Mouse (Mus musculus): ENCODE measurements around the gene Cela3a.
"Not testable (repeated sequence)": the region's sequence is repeated elsewhere in the genome, so short reads cannot be mapped to it uniquely, and the experiment has no call there.

The Cela3a gene

DNA sequence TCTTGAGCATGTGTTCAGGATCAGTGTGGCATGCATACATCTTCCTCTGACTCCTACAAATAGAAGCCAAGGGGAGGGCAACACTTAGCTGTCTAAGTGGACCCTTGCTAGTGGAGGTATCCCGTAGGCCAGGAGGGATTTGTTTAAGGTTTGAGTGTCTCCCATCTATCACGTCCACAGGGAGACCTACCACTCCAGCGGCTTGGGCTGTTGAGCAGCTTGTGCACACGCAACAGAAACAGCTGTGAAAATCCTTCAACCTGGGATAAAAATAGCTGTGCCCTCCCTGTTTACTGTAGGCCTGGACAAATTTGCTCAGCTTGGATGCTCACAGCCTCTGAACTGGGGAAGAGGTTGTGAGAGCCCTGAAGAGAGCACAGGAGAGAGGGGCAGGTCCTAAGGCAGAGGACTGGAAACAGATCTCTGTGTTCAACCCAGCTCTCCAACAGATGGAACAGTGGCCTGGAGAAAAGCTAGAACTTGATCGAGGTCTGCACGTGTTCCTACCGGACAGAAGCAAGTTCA lies 2.7 kb upstream of the Cela3a start:
- not testable (repeated sequence) for DNase-seq

GRCm38 (mm10) chr4:137405571-137405970 lies 4.0 kb downstream of the Cela3a start:
- no peak for DNase-seq

DNA sequence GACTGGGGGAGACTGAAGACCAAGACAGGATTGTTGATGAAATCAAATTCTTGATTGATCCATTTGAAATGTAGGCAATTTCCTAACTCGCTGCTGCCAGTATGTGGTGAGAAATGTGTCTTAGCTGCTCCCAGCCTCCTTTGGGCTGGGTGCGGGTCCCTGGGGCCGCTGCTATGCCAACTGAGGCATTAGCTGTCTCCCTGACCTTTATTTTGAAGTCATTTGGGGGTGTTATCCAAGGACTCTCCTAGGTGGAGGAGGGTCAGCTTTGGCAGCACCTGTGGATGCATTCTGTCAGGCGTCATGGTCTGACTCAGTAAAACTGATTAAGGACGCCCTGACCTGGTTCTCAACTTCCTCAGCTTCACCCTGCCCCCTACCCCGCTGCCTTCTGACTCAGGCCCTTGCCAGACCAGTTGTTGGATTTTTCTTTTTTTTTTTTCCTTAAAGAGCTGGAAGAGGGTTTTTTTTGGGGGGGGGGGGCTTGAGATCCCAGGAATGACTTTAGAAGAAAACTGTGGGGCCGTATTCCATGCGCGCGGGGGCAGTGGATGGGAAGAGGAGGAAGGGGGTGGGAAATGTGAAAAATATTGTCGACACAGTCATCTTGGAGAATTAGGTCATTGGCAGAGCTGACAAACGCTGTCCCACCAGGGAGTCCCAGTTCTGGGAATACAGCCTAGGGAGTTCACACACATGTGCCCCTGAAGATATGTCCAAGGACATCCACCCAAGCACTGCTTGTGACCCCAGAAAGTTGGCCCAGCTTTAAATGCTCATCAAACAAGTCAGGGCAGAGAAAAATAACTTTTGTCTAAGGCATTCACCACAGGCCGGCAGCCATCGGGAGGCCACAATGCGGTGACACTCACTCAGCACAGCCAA lies 12.7 kb downstream of the Cela3a start:
- peak; percentile 65 for DNase-seq

GRCm38 (mm10) chr4:137393378-137394135 lies 16.0 kb downstream of the Cela3a start:
- peak; percentile 45 for DNase-seq

DNA sequence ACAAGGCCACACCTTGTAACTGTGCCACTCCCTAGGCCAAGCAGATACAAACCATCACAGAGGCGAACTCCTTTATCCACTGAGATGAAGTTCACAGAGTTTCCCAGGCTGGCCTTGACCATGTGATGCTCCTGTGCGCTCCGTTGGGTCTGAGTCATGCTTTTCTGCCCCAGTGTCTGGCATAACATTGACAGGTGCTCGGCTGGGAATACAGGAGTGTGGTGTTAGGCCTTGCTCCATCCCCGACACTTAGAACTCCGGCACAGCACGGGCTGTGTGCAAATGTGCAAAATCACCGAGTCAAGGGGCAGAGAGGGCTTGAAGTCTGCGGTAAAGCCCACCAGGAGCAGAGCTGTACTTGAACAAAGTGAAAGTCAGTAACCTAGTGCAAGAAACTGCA lies 16.7 kb downstream of the Cela3a start:
- no peak for DNase-seq

DNA sequence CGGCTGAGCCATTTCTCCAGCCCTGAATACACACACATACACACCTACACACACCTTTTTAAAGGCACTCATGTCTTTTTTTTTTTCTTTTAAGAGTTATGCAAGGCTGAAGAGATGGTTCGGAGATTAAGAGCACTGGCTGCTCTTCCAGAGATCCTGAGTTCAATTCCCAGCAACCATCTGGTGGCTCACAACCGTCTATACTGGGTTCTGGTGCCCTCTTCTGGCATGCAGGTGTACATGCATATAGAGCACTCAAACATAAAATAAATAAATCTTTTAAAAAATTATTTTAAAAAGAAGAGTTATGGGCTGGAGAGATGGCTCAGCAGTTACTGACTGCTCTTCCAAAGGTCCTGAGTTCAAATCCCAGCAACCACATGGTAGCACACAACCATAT lies 18.3 kb downstream of the Cela3a start:
- DNase-seq, result no peak

GRCm38 (mm10) chr4:137390196-137390595 lies 19.4 kb downstream of the Cela3a start:
- no peak for DNase-seq

GRCm38 (mm10) chr4:137388983-137389382 lies 20.6 kb downstream of the Cela3a start:
- DNase-seq, result peak; percentile 71

GRCm38 (mm10) chr4:137388059-137388794 lies 21.4 kb downstream of the Cela3a start:
- peak; percentile 91 for DNase-seq

GRCm38 (mm10) chr4:137387482-137388058 lies 22.0 kb downstream of the Cela3a start:
- DNase-seq, result no peak

GRCm38 (mm10) chr4:137380702-137381605 lies 28.6 kb downstream of the Cela3a start:
- DNase-seq, result no peak

DNA sequence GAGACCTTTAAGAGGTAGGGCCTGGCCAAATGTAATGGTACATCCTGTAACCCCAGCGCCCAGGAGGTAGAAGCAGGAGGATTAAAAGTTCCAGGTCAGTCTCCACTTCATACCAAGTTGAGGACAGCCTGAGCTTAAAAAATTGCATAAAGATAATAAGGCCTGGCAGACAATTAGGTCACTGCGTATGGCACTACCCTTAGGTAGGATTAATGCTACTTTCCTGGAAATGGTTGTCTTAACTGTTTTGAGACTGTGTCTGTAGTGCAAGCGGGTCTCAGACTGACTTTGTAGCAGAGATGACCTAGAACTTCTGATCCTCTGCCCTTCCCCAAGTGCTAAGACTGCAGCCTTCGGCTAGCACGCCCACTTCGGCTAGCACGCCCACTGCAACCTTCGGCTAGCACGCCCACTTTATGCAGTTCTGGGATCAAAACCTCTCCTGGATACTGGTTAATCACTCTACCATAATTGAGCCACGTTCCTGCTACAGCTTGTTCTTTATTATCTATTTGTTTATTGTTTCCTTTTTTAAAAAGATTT lies 29.8 kb downstream of the Cela3a start:
- DNase-seq, result no peak

DNA sequence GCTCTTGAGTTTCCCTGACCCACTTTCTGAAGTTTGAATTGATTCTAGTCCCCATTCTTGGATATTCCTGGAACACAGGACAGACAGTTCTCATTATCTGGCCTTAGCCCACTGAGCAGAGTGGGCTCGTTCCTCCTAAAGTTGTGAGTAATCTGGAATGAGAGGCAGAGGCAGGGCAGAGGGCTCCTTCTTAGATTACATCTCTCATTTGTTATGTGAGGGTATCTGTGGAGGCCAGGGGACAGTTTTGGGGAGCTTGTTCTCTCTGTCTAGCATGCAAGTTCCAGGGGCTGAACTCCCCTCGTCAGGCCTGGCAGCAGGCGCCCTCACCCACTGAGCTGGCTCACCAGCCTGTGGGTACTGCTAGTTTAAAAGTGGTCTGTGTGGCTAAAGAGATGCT lies 30.5 kb downstream of the Cela3a start:
- no peak for DNase-seq

DNA sequence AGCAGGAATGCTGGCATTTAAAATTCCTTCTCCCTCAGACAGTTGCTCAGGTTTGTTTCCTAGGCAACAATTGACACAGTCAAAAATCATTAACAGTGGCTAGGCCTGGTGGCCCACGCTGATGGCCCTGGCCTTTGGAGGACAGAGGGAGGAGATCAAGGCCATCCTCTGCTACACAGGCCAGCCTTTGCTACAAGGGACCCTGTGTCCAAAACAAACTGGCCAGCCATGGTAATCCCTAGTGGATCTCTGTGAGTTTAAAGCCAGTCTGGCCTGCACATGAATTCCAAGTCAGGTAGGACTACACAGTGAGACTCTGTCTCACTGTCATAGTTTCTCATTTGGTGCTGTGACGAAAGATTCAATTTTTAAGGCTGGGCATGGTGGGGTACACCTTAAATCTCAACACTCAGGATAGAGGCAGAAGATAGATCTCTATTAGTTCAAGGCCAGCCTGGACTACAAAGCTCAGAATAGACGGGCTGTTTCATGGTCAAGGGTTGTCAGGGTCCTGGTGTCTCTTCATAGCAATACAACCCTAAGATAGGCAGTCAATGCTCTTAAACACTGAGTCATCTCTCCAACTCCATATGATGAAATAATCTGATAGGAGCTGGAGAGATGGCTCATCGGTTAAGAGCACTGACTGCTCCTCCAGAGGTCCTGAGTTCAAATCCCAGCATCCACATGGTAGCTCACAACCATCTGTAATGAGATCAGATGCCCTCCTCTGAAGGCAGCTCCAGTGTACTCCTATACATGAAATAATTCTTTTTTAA lies 31.9 kb downstream of the Cela3a start:
- no peak for DNase-seq

DNA sequence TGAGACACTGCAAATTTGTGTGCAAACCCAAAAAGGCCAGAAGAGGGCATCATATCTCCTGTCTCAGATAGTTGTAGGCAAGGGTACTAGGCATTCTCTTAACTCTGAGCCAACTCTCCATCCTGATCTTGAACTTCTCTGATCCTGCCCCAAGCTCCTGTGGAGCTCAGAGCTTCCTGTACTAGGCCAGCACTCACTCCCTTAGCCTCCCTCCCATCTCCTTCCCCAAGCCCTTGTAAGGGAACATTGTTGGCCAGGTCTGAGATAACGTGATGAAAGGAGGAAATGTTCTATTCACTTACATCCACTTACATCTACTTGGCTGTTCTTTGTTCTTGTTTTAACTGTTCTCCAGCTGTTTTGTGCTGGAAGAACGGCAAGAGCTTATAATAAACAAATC lies 32.8 kb downstream of the Cela3a start:
- no peak for DNase-seq

DNA sequence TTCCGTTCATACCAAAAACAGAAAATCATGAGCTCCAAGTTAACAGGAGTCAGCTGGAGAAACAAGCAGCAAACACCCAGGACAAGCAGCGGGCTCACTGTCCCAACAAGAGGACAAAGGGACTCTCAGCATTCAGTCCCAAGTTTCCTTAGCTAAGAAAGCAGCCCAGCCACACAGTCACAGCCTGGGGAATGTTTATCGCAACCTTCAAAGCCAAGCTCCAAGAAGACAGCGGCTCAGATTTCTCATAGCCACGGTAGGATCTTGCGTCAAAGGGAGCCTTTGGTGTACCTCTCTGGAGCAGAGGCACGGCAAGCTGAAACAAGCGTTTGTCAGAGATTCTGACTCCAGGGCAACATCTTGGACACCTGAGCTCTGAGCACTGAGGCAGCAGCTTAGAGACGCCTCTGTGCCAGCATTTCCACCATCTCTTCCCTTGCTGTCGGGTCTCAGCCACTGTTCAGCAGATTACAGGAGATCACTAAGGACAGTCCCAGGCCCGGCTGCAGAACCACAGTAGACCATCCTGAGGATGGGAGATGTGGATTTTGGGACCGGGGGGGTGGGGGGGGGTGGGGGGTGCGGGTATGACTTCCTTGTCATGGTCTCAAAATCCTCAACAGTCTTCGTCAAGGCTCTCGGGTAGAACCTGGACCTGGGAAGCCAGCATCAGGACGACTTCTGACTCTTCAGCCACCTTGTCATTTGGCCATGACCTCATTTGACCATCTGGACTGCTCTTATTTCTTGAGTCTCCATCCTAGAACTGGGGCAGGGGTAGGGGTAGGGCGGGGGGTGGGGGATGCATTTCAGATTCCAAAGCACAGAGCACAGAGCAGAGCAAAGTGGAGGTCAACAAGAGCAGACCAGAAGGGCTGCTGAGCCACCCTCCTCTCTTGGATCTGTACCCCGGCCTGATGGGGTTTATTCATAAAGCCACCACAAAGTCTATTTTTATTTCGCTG lies 34.0 kb downstream of the Cela3a start:
- no peak for DNase-seq

GRCm38 (mm10) chr4:137373711-137374110 lies 35.9 kb downstream of the Cela3a start:
- DNase-seq, result no peak

DNA sequence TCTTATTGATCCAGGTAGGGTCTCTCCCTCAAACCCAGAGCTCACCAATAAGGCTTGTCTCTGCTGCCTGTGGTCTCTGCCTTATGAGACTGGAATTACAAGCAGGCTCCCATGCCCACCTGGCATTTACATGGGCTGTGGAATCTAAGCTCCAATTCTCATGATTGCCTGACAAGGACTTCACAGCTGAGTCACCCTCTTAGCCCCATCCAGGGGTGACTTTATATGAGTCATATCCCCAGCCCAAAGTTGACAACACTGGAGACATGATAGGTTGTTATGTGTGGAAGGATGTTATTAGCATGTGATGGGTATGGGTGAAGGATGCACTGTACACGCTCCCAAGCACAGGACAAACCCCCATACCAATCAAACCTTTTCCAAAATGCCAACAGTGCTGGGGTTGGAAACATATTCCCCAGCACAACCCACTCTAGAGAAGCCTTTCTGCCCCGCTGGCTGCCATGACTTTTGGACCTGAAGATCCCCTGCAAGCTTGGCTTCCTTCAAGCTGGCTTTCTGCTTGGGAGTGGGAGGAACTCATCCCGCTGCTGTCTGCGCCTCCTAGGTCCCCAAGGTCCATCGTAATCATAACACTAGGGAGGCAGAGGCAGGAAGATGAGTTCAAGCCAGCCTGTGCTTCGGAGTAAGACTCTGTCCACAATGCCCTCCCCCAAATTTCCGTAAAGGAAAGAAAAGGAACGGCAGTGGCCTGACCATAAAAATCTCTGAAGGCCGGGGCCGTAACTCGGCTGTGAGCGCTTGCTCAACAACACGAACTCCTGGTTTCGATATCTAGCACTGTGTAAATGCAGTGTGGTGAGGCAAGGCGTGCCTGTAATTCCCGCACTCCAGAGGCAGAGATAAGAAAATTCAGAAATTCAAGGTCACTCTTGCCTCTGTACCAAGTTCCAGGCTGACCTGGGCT lies 37.7 kb downstream of the Cela3a start:
- no peak for DNase-seq
